Mouse (Mus musculus) midbrain, embryonic 10.5 days (tissue): ENCODE measurements at regions not wholly inside any gene's neighbourhood (a gene's known extent, or its start where the extent isn't known, plus 50 kb on each side); places are given as distances from the start of the nearest gene placed in this dataset.

Experiments used
- DNase-seq: peaks from one replicate; pipeline ENCODE4 v3.0.0-alpha.2; 2017; ENCODE audit warnings: low spot score
- H3K27ac ChIP-seq: fragments of 300-500 bp; sonication (generic); replicated peaks from 2 replicates; pipeline ENCODE4 v1.5.1; 2016; ENCODE audit warnings: mild to moderate bottlenecking
- H3K27me3 ChIP-seq: fragments of 300-500 bp; sonication (generic); 2 replicates; pipeline ENCODE4 v1.6.1; 2016; ENCODE audit warnings: low read depth, mild to moderate bottlenecking; ENCODE audit not compliant: poor library complexity, severe bottlenecking
- H3K36me3 ChIP-seq: fragments of 300-500 bp; sonication (generic); 2 replicates; pipeline ENCODE4 v1.6.1; 2016; ENCODE audit warnings: mild to moderate bottlenecking, moderate library complexity
- H3K4me1 ChIP-seq: fragments of 300-500 bp; sonication (generic); 2 replicates; pipeline ENCODE4 v1.6.1; 2016
- H3K4me3 ChIP-seq: fragments of 300-500 bp; sonication (generic); 2 replicates; pipeline ENCODE4 v1.5.1; 2016; ENCODE audit warnings: mild to moderate bottlenecking, moderate library complexity
- H3K9me3 ChIP-seq: fragments of 300-500 bp; sonication (generic); replicated peaks from 2 replicates; pipeline ENCODE4 v1.6.1; 2016; ENCODE audit warnings: mild to moderate bottlenecking
- WGBS: fragments of 180-500 bp; shearing (Covaris S2); methylation state at CpG from one replicate; pipeline ENCODE4 v1.1.7; 2016; 5-methylcytosine and 5-hydroxymethylcytosine counted together

DNA sequence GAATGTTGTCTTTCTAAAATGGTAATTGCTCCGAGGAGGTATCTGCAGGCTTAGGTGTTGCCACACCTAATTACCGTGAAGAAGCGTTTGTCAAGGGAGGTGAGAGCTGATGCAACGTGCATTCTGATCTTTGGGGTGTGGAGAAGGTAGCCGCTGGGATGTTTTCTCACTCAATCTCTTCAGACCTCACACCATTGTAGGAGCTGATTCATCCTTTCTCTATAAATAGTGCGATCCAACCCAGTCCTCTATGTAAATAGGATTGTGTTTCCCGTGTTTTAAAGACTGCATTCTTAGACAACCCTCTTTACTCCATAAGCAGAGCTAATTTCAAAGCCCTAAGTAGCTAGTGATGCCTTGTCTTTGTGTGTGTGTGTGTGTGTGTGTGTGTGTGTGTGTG is 374.2 kb upstream of the Slc35b3 start:
- Histone ChIP-seq H3K36me3 (no peaks in the 10 kb centered on the region), H3K27me3 (no peaks in the 10 kb centered on the region), H3K27ac (no peak overlapping the region), H3K4me3 (no peak overlapping the region), H3K9me3 (no peaks in the 10 kb centered on the region), H3K4me1 (no peaks in the 10 kb centered on the region)
- WGBS = 70% methylated on average over 7 of the region's 7 CpGs
- no peak for DNase-seq

DNA sequence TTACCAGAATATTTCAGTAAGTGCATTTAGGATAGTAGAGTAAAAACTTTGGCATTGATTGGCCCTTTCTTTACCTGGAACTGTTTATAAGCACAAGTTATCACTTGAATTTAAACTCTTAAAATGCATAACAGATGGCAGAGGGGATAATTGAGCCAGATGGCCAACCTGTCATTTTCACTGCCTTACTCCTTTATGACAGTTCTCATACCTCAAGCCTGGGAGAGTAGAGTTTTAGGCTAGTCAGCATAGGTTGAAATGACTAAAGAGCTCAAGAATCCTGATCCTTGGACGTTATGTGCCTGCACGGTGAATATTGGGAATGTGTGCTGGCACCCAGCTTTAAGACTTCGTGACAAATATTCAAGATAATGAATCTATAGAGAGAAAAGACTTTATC is 369.1 kb upstream of the Slc35b3 start:
- 87% methylated on average over 3 of the region's 3 CpGs for WGBS
- H3K4me1 ChIP-seq = no peaks in the 10 kb centered on the region

DNA sequence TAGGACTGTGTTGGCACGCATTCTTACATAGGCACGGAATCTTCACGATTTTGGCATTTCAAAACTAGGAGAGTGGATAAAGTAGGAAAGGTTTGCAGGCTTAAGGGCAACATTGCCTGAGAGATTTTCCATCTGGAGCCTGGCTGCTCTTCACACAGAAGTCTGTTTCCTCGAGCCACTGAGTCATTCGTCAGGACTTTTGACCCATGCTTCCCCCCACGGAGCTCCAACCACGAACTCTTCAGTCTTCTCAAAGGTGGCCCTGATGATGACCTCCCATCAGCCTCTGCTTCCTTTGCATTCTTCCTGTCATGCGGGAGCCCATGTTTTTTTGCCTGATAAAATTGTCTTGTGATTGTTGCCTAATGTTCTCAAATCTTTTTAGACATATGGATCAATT is 365.5 kb upstream of the Slc35b3 start:
- no peaks in the 10 kb centered on the region for H3K27me3 ChIP-seq
- no peaks in the 10 kb centered on the region for H3K9me3 ChIP-seq
- no peak overlapping the region for H3K27ac ChIP-seq
- no peak for DNase-seq
- WGBS = 86% methylated on average over 8 of the region's 8 CpGs
- H3K4me3 ChIP-seq = no peak overlapping the region
- H3K4me1 ChIP-seq = no peaks in the 10 kb centered on the region
- no peaks in the 10 kb centered on the region for H3K36me3 ChIP-seq

More for the DNA sequence above, 369.1 kb upstream of the Slc35b3 start:
- no peak overlapping the region for H3K27ac ChIP-seq
- no peak for DNase-seq
- H3K4me3 ChIP-seq = no peak overlapping the region
- H3K27me3 ChIP-seq = no peaks in the 10 kb centered on the region
- H3K9me3 ChIP-seq = no peaks in the 10 kb centered on the region
- H3K36me3 ChIP-seq = no peaks in the 10 kb centered on the region

DNA sequence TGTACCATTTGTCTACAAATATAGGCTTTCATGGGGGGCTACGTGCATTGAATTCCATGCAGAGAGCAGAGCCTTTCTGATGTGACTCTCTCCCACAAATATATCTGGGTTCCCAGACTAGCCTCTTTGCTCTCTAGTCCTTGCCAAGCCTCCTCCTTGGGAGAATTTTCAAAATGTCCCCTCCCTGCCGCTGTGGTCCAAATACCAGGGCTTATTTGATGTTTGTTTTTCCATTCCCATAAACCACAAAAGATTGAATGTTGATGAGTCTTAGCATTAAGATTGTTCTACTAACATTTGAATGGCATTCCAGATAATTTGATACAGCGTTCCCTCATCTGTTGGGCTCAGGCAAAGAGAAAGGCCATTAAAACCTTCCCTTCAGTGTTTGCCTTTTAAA is 360.4 kb upstream of the Slc35b3 start:
- no peak for DNase-seq
- H3K27me3 ChIP-seq = no peaks in the 10 kb centered on the region
- H3K27ac ChIP-seq = no peak overlapping the region
- H3K4me3 ChIP-seq = no peak overlapping the region
- H3K36me3 ChIP-seq = no peaks in the 10 kb centered on the region
- 93% methylated on average over 3 of the region's 3 CpGs for WGBS
- no peaks in the 10 kb centered on the region for H3K4me1 ChIP-seq
- H3K9me3 ChIP-seq = no peaks in the 10 kb centered on the region

DNA sequence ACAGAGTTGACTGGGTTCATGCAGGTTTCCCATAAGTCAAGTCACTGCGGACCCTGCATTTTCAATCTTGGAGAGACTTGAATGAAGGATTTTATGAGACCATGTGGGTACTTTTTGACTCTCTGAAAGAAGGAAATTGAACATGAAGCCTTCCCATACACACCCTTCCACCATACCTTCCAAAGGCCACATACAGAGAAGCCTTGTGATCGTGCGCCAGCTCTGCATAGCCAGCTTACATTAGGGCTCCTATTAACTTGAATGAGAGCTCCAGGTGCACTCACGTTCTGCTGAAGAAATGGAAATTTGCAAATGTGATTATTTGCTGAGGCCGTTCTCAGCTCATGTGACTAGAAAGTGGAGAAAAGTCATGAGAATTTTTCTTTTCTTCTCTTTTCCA is 349.1 kb upstream of the Slc35b3 start:
- Histone ChIP-seq H3K4me1 (0 out of 2 replicates have a peak, but pooled peaks cover 3% of the 10 kb centered on the region), H3K36me3 (no peaks in the 10 kb centered on the region), H3K9me3 (no peaks in the 10 kb centered on the region), H3K27me3 (no peaks in the 10 kb centered on the region), H3K27ac (no peak overlapping the region), H3K4me3 (no peak overlapping the region)
- DNase-seq = no peak
- WGBS = 90% methylated on average over 5 of the region's 5 CpGs

DNA sequence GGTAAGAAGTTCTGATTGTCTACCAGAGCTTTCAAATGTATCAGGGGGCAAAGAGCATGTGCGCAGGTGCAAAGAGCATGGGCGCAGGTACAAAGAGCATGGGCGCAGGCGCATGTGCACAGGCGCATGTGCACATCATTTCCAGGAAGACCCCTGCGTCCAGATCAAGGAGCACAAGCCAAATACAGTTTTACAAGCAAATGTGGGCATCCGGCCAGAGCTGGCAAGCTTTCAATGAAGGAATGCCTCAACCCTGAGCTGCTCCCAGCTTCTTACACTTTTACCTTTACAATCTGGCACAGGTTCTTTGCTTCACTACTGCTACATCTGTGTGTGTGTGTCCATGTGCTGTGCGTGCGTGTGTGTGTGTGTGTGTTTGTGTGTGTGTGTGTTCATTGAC is 347.2 kb upstream of the Slc35b3 start:
- DNase-seq = no peak
- H3K36me3 ChIP-seq = no peaks in the 10 kb centered on the region
- 93% methylated on average over 9 of the region's 9 CpGs for WGBS
- no peaks in the 10 kb centered on the region for H3K9me3 ChIP-seq
- H3K27ac ChIP-seq = no peak overlapping the region
- H3K4me3 ChIP-seq = no peak overlapping the region
- no peaks in the 10 kb centered on the region for H3K4me1 ChIP-seq
- H3K27me3 ChIP-seq = no peaks in the 10 kb centered on the region

DNA sequence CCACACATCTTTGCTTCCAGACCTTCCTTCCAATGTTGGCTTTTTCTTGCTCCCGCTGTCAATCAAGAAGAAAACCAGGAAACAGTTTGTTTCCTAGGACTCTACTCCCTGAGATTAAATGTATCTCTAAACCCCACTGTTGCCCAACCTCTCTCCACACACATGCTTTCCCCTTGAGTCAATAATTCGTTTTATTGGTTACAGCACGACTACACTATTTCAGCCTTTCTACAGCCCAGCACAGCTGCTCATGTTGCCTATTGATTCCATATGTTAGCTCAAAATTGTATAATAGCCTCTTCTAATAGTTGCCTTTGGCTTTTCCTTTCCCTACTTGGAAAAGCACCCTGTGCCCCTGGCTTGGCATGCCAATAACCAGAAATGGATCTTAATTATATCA is 346.2 kb upstream of the Slc35b3 start:
- DNase-seq = no peak
- Histone ChIP-seq H3K27ac (no peak overlapping the region), H3K36me3 (no peaks in the 10 kb centered on the region), H3K9me3 (no peaks in the 10 kb centered on the region), H3K4me1 (no peaks in the 10 kb centered on the region), H3K4me3 (no peak overlapping the region), H3K27me3 (no peaks in the 10 kb centered on the region)
- 92% methylated on average over 3 of the region's 3 CpGs for WGBS

DNA sequence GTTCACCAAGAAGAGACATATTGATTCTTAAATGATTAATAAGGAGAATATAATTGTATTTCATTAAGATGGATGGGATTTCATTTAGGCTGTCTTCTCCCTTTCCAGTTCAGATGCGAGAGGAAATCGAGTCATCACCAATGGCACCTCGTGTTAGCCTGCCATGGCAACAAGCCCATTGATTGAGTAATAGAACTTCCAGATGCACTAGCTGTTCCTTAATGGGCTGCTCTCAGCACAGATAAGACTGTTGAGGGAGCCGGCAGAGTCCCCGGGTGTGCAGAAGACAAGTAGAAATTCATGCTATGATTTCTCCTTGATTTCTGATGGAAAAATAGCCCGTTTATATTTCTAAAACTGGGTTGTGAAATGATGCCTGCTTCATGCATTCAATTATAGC is 336.5 kb upstream of the Slc35b3 start:
- DNase-seq = no peak
- Histone ChIP-seq H3K4me3 (no peak overlapping the region), H3K4me1 (no peaks in the 10 kb centered on the region), H3K27ac (no peak overlapping the region), H3K36me3 (no peaks in the 10 kb centered on the region), H3K9me3 (no peaks in the 10 kb centered on the region), H3K27me3 (no peaks in the 10 kb centered on the region)
- 88% methylated on average over 6 of the region's 6 CpGs for WGBS

DNA sequence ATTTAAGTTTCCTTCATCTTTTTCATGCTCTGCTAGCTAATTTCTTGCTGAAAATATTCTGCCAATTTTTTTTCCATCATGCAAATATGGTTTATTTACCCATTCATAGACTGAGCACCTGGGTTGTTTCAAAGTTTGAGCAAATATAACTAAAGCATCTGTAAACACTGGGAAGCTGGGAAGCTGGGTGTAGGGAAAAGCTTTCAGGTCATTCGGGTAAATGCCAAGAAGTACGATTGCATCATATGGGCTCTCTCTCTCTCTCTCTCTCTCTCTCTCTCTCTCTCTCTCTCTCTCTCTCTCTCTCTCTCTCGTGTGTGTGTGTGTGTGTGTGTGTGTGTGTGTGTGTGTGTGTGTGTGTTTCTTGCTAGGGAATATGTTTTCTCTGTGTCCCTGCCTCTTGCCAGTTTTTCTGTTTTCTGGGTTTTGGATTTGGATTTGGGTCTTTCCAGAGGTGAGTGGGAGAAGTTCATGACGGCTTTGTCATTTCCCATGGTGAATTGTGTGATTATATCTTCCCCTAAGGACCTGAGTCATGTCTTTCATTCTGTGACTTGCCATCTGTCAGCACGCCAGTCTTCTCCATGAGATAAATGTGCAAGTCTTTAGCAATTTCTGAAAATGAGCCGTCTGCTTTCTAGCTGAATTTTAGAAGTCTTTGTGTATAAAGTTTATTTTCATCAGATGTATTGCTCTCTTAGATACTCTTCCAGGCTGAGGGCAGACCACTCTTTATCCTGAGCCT is 329.7 kb upstream of the Slc35b3 start:
- no peak overlapping the region for H3K4me3 ChIP-seq
- H3K4me1 ChIP-seq = no peaks in the 10 kb centered on the region
- WGBS = 88% methylated on average over 5 of the region's 6 CpGs
- no peaks in the 10 kb centered on the region for H3K9me3 ChIP-seq
- no peaks in the 10 kb centered on the region for H3K27me3 ChIP-seq
- no peak overlapping the region for H3K27ac ChIP-seq
- H3K36me3 ChIP-seq = no peaks in the 10 kb centered on the region
- no peak for DNase-seq

DNA sequence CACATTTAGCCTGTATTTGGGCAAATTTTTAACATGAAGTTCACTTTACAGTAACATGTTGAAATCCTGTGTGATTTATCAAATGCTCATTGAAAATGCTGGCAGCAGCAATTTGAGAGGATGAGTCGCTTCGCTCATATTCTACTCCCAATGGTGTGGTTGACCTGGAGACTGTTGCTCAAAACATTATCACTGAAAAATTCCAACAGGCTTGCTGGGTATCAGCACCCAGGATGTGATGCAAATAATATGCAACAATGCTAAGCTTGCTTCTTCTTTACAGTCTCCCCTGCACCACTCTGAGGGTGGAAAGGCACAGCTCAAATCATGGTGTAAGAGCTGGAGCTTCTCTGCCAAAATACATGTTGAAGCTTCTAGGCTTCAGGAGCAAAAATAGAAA is 321.6 kb upstream of the Slc35b3 start:
- Histone ChIP-seq H3K4me3 (no peak overlapping the region), H3K36me3 (no peaks in the 10 kb centered on the region), H3K27me3 (no peaks in the 10 kb centered on the region), H3K27ac (no peak overlapping the region), H3K9me3 (no peaks in the 10 kb centered on the region), H3K4me1 (no peaks in the 10 kb centered on the region)
- WGBS = 93% methylated on average over 2 of the region's 2 CpGs
- DNase-seq = no peak

DNA sequence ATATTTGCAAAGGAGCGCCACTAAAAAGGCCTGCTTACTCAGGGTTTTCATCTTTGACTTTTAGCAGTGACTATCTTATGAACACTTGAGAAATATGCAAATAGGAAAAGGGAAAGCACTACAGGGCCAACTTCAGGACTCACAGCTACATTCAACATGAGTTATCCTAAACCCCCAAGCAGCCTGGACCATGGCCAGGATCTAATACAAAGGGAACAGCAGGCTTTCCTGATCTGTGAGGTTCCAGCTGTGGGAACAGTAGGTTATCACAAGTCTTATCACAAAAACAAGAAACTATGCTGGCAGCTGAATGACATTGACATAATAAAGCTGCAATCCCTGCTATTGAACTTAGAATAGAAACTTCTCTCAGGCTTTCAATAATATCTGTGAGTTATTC is 317.4 kb upstream of the Slc35b3 start:
- no peaks in the 10 kb centered on the region for H3K4me1 ChIP-seq
- H3K27ac ChIP-seq = no peak overlapping the region
- WGBS = 83% methylated on average over 1 of the region's 1 CpGs
- no peaks in the 10 kb centered on the region for H3K9me3 ChIP-seq
- no peaks in the 10 kb centered on the region for H3K36me3 ChIP-seq
- no peaks in the 10 kb centered on the region for H3K27me3 ChIP-seq
- H3K4me3 ChIP-seq = no peak overlapping the region
- DNase-seq = no peak

DNA sequence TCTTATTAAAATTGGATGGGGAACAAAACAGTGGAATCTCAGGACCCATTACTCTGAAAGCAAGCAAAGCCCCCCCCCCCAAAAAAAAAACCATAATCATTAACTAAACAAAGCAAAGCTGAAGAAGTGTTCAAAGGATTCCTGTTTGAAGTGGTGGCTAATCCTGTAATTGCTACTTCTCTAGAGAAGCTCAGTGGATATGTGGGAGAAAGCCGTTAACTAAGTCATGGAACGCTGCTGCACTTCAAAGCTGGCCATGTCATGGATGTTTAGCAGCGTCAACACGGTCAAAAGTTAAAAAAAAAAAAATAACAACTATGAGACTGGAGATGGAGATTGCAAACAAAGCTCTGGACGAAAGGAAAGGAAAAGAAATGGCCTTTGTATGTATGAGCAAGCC is 305.3 kb upstream of the Slc35b3 start:
- no peak for DNase-seq
- no peaks in the 10 kb centered on the region for H3K4me1 ChIP-seq
- H3K4me3 ChIP-seq = no peak overlapping the region
- H3K36me3 ChIP-seq = no peaks in the 10 kb centered on the region
- no peak overlapping the region for H3K27ac ChIP-seq
- no peaks in the 10 kb centered on the region for H3K9me3 ChIP-seq
- 43% methylated on average over 5 of the region's 5 CpGs for WGBS
- H3K27me3 ChIP-seq = no peaks in the 10 kb centered on the region

DNA sequence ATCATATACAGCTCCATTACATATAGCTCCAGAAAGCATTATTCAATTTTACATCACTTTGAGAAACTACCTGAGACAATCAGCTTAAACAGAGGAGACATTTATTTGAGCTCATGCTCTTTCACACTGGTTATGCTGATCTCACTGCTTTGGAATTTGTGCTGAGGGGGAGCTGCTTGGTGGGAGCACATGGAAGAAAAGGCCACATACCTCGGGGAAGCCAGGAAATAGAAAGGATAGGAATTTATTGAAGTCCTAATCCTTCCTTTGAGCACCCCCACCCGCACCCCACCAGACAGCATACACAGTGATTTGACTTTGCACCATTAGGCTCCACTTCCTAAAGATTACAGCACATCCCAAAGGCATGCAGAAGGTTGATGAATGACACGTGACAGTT is 296.0 kb upstream of the Slc35b3 start:
- H3K4me3 ChIP-seq = no peak overlapping the region
- no peaks in the 10 kb centered on the region for H3K27me3 ChIP-seq
- DNase-seq = no peak
- H3K27ac ChIP-seq = no peak overlapping the region
- no peaks in the 10 kb centered on the region for H3K36me3 ChIP-seq
- H3K9me3 ChIP-seq = no peaks in the 10 kb centered on the region
- 58% methylated on average over 3 of the region's 3 CpGs for WGBS
- peaks cover 6% of the 10 kb centered on the region for H3K4me1 ChIP-seq

DNA sequence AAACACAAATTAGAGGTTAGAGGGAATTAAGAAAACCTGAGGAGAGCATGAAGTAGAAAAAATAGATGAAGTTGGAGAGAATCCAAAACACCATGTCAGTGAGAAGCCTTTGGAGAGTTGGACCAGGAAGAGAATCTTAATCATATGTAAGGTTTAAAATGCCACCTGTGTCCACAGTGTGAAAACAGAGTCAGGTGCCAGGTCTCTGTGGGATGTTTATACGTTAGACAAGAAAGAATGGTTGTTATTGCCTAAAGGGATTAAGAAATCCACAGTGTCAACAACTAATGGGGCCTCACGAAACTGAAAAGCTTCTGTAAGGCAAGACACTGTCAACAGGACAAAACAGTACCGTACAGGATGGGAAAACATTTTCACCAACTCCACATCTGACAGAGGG is 294.7 kb upstream of the Slc35b3 start:
- Histone ChIP-seq H3K36me3 (no peaks in the 10 kb centered on the region), H3K9me3 (no peaks in the 10 kb centered on the region), H3K4me3 (no peak overlapping the region), H3K27me3 (no peaks in the 10 kb centered on the region), H3K4me1 (peaks cover 6% of the 10 kb centered on the region), H3K27ac (no peak overlapping the region)
- DNase-seq = no peak
- WGBS = 74% methylated on average over 3 of the region's 3 CpGs
